Mouse (Mus musculus) gastrocnemius, postnatal 4 days (tissue): ENCODE measurements around the gene Uroc1. TPM values are rescaled to one million over a fixed set of nuclear protein-coding genes. Genes with fewer than 3 reads are reported as not detected.
A peak's percentile ranks its signal among the peaks of the same experiment; 100 is the strongest.

Source experiments
- DNase-seq, 2 experiments: peaks; one replicate each; pipeline ENCODE4 v3.0.0; 2021 to 2022; ENCODE audit warnings: low spot score in 2 of 2, mixed read lengths in 2 of 2
- total RNA-seq, 2 experiments: library from RNA; stranded (reverse); gene quantifications; 2 replicates each; pipeline ENCODE4 v1.2.3; 2021

Gene Uroc1
- total RNA-seq, 2 experiments from 2014 or later: 0.07 to 0.57 TPM

- no peak for DNase-seq
Measured at GRCm38 (mm10) chr6:90350011-90350410, 16.9 kb downstream of the Uroc1 start.

DNA sequence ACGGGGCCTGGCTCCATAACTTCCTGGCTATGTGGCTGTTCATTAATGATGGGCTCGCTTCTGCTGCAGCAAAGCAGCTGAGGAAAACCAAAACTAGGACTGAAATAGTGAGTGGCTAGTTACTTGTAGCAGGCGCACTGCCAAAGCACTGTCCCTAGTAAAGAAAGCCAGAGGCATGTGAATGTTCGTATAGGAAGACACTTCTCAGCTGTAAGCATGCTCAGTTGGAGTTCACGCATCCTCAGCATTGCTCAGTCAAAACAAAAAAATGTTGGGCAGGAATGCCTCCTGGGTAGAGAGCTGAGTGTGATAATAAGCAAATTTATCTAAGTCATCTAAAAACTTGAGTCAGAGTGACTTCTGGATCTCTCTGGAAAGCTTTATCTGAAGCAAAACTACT lies 25.1 kb downstream of the Uroc1 start:
- no peak for DNase-seq

DNA sequence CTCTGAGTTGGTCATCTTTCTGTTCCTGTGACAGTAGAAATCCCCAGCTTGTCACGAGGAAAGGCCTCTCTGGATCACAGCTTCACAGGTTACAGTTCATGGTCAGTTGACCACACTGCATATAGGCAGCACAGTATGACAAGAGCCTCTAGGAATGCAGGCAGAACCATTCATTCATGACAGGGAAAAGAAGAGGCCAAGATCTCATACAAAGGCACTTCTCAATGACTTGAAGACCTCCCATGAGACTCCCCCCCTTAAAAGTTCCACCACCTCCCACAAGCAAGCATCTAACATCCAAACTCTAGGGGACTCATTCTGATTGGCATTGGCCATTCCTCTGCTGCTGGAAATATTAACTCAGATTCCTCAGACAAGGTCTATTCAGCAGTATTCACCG lies 26.4 kb downstream of the Uroc1 start:
- no peak for DNase-seq

GRCm38 (mm10) chr6:90360024-90360781 lies 27.1 kb downstream of the Uroc1 start:
- DNase-seq: peak in 1 of 2 experiments; percentile 71

DNA sequence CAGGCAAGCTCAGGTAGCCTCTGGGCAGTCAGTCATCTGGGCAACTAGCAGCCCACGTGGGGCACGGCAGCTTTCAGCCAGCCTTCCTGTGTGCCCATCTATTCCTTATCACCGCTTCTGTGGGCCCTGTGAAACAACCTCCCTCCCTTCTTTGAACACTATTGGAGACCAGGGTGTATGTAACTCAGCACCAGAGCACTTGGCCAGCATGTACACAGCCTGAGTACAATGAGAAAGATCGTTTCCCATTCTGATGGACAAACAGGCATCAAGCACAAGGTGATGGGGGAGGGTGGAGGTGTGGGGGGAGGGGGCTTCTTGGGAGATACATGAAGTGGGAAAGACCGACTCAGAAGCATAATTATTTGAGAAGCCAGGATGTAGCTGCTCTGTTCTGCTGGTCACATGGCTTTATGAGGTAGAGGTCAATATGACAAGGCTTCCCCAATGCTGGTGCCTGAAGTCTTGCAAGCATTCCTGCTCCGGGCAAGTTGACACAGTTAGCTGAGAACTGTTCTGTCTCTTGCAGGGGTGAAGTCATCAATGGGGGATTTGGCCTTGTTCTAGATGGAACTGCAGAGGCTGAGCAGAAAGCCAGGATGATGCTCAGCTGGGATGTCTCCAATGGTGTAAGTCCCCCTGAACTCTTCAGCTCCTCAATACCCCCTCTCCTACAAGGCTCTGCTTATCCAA lies 28.0 kb downstream of the Uroc1 start:
- DNase-seq: no peak

- no peak for DNase-seq
Measured at GRCm38 (mm10) chr6:90363301-90363700, 30.2 kb downstream of the Uroc1 start.

- DNase-seq: peak; percentile 98 to 99
Measured at GRCm38 (mm10) chr6:90368976-90369724, 36.1 kb downstream of the Uroc1 start, which contains the start of gene Zxdc. Zxdc (plus strand) TSS chr6:90369492.

- peak; percentile 33 to 63 for DNase-seq
Measured at GRCm38 (mm10) chr6:90369725-90370553, 36.9 kb downstream of the Uroc1 start.

DNA sequence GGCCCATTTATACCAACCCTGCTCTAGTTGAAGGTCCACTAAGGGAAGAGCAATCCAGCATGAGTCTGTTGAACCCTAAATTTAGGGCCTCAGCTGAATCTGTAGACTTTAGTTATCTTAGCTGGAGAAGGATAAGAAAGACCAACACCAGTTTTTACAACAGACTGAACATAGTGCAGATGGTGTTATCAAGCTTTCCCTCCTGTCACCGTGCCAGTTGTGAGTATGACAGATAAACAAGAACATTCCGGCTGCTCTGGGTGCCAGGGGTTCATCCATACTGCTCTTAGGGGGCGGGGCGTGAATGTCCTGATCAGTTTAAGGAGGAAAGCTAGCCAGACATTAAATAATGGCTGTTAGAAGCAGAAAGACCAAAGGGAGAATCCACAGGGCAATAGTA lies 41.6 kb downstream of the Uroc1 start:
- no peak for DNase-seq

DNA sequence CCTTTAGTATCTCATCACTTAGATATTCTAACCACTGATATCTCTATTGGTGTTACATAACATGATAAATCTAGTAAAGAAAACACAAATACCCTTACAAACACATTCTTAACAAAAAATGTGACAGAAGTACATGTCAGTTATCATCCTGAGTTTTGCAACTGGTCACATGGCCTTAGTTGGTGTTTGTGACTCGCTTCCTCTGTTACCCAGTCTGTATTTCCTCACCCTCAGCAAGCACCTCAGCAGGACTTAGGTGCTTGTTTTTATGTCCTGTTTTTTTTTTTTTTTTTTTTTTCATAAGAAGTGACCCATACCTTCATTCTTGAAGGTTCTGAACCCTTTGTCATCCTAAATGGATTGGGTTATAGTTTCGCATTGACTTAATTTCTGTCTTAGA lies 44.6 kb downstream of the Uroc1 start:
- no peak for DNase-seq

- no peak for DNase-seq
Measured at GRCm38 (mm10) chr6:90381465-90381864, 48.4 kb downstream of the Uroc1 start.

- DNase-seq: no peak
Measured at GRCm38 (mm10) chr6:90390629-90391028, 57.5 kb downstream of the Uroc1 start.

GRCm38 (mm10) chr6:90393948-90394347 lies 60.9 kb downstream of the Uroc1 start:
- no peak for DNase-seq

DNA sequence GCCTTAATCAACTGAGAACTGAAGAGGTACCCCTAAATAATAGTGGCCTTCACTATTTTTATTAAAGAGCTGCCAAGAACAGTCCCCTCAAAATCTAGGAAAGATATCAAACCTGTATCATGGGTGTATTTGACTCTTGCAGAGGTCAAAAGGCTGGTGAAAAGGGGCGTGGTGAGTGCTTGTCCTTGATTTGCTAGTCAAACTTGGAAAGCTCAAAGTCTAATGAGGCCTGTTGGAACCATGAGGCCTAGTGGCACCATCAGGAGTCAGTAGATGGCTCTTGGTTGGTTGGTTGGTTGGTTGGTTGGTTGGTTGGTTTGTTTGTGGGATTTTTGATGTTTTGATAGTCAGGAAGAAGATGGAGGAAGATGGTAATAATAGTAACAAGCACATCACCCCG lies 62.7 kb downstream of the Uroc1 start:
- no peak for DNase-seq

GRCm38 (mm10) chr6:90397291-90397690 lies 64.2 kb downstream of the Uroc1 start:
- no peak for DNase-seq

- DNase-seq: no peak
Measured at GRCm38 (mm10) chr6:90408632-90409031, 75.5 kb downstream of the Uroc1 start.

- no peak for DNase-seq
Measured at GRCm38 (mm10) chr6:90410972-90411371, 77.9 kb downstream of the Uroc1 start.

DNA sequence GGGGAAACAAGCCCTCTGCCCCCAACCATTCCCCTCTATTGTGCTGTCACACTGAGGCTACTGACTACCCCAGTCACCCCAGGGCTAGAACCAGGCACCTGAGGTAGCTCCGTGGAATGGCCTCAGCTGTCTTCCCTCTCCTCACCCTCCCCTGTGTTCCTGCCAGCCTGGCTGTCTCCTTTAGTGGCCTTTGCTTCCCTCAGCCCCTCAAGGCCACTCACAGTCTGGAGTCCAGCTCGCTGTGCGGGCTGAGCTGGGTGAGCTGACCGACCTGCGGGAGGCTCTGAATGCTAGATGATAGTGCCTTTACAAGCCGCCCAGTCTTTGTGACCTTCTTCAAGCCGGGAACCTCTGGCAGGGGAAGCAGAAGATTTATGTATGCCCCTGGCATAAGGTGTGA lies 78.8 kb downstream of the Uroc1 start:
- DNase-seq: no peak
